Mouse (Mus musculus): ENCODE results near the gene Uvrag.

DNA sequence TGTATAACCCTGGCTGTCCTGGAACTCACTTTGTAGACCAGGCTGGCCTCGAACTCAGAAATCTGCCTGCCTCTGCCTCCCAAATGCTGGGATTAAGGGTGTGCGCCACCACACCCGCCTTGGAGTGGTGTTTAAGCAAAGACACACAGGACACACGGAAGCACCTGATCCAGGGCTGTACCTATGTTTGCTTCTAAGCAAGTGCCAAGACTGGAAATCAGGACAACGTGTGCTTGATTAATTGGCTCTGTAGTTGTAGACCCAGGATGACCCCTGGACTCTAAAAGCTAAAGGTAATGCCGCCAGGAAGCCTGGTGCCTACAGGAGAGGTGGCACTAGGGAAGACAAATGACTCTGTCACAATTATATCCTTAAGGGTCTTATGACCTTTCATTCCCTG is 29.6 kb upstream of the Uvrag start:
- no peak for TF ChIP-seq POLR2A (IDR thresholded peaks at IDR 0.05; ENCODE audit: insufficient read depth, low read depth, low read length)
- TF ChIP-seq CTCF (IDR thresholded peaks at IDR 0.05), result no peak
- TF ChIP-seq EP300 (IDR thresholded peaks at IDR 0.05; ENCODE audit: insufficient read depth, low read depth, low read length), result 0 out of 2 replicates have a peak, but pooled peaks have one; percentile 41

All from heart, adult 2 months (tissue).